Mouse (Mus musculus) intestine, embryonic 16.5 days (tissue): ENCODE measurements at regions not wholly inside any gene's neighbourhood (a gene's known extent, or its start where the extent isn't known, plus 50 kb on each side); places are given as distances from the start of the nearest gene placed in this dataset.

Source experiments
- ATAC-seq: fragments of 200-750 bp; cut with Nextera tagmentation; 2 replicates; pipeline ENCODE4 v1.8.0; 2017; ENCODE audit warnings: moderate TSS enrichment, moderate library complexity
- H3K27ac ChIP-seq: fragments of 300-500 bp; sonication (generic); 2 replicates; pipeline ENCODE4 v1.5.1; 2014; ENCODE audit warnings: mild to moderate bottlenecking, low read length
- H3K27me3 ChIP-seq: fragments of 300-500 bp; sonication (generic); replicated peaks from 2 replicates; pipeline ENCODE4 v1.6.1; 2014; ENCODE audit warnings: low read length, control low read depth, mixed read lengths; ENCODE audit not compliant: control insufficient read depth, insufficient read depth
- H3K36me3 ChIP-seq: fragments of 300-500 bp; sonication (generic); 2 replicates; pipeline ENCODE4 v1.6.1; 2014; ENCODE audit warnings: low read length, control low read depth; ENCODE audit not compliant: control insufficient read depth, insufficient read depth
- H3K4me1 ChIP-seq: fragments of 300-500 bp; sonication (generic); 2 replicates; pipeline ENCODE4 v1.6.1; 2014; ENCODE audit warnings: low read length, control low read depth, mixed read lengths; ENCODE audit not compliant: control insufficient read depth, insufficient read depth
- H3K4me2 ChIP-seq: fragments of 300-500 bp; sonication (generic); 2 replicates; pipeline ENCODE4 v1.6.1; 2014; ENCODE audit warnings: low read depth, low read length, control low read depth
- H3K4me3 ChIP-seq: fragments of 300-500 bp; sonication (generic); 2 replicates; pipeline ENCODE4 v1.5.1; 2014; ENCODE audit warnings: mild to moderate bottlenecking, low read length
- H3K9ac ChIP-seq: fragments of 300-500 bp; sonication (generic); 2 replicates; pipeline ENCODE4 v1.6.1; 2014; ENCODE audit warnings: low read depth, low read length
- H3K9me3 ChIP-seq: fragments of 300-500 bp; sonication (generic); 2 replicates; pipeline ENCODE4 v1.6.1; 2016; ENCODE audit warnings: low read length, control low read depth; ENCODE audit not compliant: control insufficient read depth
- WGBS: fragments of 180-500 bp; shearing (Covaris S2); extraction: QIAGEN DNeasy Blood & Tissue Kit; methylation state at CpG from one replicate; pipeline ENCODE4 v1.1.7; 2014; 5-methylcytosine and 5-hydroxymethylcytosine counted together

DNA sequence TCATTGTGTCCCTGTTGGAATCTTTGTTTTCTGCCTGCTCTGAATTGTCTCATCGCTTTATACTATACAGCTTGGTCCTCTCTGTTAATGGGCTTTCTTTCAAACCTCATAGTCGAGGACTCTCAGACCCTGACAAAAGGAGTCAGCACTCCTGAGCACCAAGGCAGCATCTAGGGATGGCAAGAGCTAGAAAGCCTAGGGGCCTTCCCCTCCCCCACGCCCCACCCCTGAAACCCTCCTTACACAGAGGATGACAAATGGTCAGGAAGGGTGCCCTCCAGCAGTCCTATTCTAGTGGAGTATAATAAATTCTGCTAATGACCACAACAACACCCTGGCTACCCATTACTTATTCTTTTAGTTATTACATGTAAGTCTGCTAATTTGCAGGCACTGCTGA is 74.4 kb downstream of the Tbx19 start:
- Histone ChIP-seq H3K27ac (no peak overlapping the region), H3K9me3 (no peaks in the 10 kb centered on the region), H3K4me3 (no peak overlapping the region), H3K4me2 (no peak overlapping the region), H3K27me3 (no peaks in the 10 kb centered on the region), H3K4me1 (no peaks in the 10 kb centered on the region), H3K36me3 (no peaks in the 10 kb centered on the region), H3K9ac (no peak overlapping the region)
- WGBS = 72% methylated on average over 3 of the region's 3 CpGs
- ATAC-seq = no peak

DNA sequence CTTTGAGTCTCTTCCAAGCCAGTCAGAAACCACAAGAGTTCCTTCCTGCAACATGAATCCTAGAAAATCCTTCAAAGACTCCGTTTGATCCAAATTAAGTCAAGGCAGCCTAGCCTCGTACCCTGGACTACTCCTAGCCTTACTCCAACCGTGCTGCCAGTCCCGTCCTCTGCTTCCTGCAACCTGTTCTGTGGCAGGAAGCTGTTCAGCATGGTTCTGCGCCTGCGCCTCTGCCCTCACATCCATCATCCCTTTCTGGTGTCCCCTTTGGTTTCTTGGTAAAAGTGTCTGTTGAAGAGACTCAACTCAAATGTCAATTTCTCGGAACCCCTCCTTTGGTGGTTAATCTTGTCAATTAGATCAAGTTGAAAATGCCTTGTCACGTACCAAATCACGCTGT is 75.8 kb downstream of the Tbx19 start:
- Histone ChIP-seq H3K9ac (no peak overlapping the region), H3K27ac (no peak overlapping the region), H3K4me1 (no peaks in the 10 kb centered on the region), H3K27me3 (no peaks in the 10 kb centered on the region), H3K36me3 (no peaks in the 10 kb centered on the region), H3K9me3 (no peaks in the 10 kb centered on the region), H3K4me3 (no peak overlapping the region), H3K4me2 (no peak overlapping the region)
- ATAC-seq = no peak
- WGBS = 89% methylated on average over 9 of the region's 9 CpGs

DNA sequence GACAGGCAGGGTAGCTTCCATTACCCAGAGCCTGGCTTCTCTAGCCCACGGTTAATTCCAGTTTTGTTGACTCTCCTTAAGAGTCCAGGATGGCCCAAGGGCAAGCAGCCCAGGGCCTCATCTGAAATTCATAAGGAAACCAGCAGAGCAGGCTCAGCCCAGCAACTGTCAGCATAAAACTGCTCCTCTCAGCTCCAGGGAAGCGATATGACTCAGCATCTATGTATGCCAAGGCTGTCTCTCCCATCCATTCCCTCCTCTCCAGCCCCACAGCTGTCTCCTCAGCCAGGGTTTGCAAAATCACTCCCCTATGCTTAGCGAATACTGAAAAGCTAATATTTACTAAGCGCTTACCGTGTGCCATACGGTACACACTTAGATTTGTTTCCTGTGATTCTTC is 76.4 kb downstream of the Tbx19 start:
- H3K9me3 ChIP-seq = no peaks in the 10 kb centered on the region
- no peaks in the 10 kb centered on the region for H3K27me3 ChIP-seq
- no peaks in the 10 kb centered on the region for H3K36me3 ChIP-seq
- peak; percentile 42; the same call in 1 of the 2 replicates for ATAC-seq
- no peak overlapping the region for H3K27ac ChIP-seq
- H3K9ac ChIP-seq = no peak overlapping the region
- no peak overlapping the region for H3K4me3 ChIP-seq
- no peak overlapping the region for H3K4me2 ChIP-seq
- 52% methylated on average over 6 of the region's 6 CpGs for WGBS
- H3K4me1 ChIP-seq = no peaks in the 10 kb centered on the region

DNA sequence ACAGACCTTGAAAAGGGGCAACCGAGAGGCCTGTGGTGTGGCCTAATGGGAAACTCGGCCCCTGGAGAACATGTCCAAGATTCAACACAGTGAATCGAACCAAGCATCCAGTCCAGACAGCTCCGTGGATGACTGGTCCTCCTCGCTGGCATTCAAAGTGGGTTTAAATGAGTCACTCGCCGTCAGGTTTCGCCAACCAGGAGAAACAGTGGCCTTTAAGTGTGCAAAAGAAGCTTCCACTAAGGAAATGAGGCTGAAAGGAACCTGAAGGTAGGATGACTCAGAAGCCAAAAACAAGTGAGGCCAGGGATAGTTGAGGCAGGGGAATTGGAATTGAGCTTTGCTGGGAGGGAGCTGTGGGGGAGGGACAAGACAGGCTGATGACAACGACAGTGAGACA is 80.2 kb downstream of the Tbx19 start:
- no peak overlapping the region for H3K4me2 ChIP-seq
- no peak overlapping the region for H3K9ac ChIP-seq
- WGBS = 87% methylated on average over 9 of the region's 9 CpGs
- H3K27me3 ChIP-seq = no peaks in the 10 kb centered on the region
- H3K4me1 ChIP-seq = no peaks in the 10 kb centered on the region
- no peaks in the 10 kb centered on the region for H3K9me3 ChIP-seq
- ATAC-seq = no peak
- no peak overlapping the region for H3K27ac ChIP-seq
- no peaks in the 10 kb centered on the region for H3K36me3 ChIP-seq
- no peak overlapping the region for H3K4me3 ChIP-seq

DNA sequence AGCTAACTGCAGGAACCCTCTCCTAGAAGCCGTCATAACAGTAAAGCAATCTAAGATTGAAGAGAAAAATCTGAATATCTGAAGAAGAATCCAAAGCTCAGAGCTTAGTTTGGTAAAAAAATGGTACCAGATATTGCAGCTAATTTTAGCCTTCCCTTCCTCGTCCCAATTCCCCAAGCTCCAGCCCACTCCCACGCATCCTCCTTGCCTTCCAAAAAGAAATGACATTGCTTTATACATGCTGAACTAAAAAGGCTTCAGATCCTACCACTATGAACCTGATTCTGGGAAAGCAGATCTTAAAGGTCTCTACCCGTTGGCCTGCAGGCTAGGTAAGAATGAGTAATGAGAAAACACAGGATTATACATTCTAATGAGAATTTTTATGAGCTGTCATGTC is 83.3 kb downstream of the Tbx19 start:
- Histone ChIP-seq H3K36me3 (no peaks in the 10 kb centered on the region), H3K27me3 (no peaks in the 10 kb centered on the region), H3K4me3 (no peak overlapping the region), H3K9me3 (no peaks in the 10 kb centered on the region), H3K27ac (no peak overlapping the region), H3K4me1 (no peaks in the 10 kb centered on the region), H3K9ac (no peak overlapping the region), H3K4me2 (no peak overlapping the region)
- ATAC-seq = no peak
- WGBS = 72% methylated on average over 4 of the region's 4 CpGs

DNA sequence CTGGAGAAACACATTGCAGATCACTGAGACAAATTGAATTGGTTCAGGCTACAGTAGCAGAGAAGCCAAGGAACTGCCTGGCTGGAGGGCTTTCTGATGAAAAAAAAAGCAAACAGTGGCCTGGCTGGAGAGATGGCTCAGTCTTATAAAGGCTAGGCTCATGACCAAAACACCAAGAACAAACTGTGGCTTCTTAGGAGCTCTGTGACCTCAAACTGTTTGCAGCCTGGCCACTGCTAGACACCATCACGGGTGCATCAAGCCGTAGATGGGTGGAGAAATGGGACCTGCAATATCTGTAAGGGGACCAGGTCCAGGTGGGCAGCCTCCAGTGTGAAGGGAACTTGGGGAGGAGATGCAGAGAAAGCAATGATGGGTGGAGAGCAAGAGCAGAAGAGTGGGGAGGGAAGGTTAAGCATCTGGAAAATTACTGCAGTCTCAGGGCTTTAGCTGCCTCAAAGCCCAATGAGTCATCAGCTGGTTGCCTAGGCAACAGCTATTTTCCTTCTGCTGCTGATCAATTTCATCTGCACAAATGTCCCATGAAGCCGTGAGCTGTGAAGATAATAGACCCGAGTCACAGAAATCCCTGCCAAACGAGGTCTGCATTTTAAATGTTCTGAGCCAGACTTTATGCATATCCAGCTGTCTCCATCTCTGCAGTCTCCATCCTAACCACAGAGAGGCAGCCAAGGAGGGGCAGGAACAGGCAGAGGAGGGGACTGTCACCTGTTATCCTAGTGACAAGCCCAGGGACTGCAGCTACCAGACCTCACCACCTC is 85.1 kb downstream of the Tbx19 start:
- no peaks in the 10 kb centered on the region for H3K9me3 ChIP-seq
- no peaks in the 10 kb centered on the region for H3K27me3 ChIP-seq
- no peak overlapping the region for H3K27ac ChIP-seq
- H3K4me2 ChIP-seq = no peak overlapping the region
- H3K36me3 ChIP-seq = no peaks in the 10 kb centered on the region
- peak; percentile 28; the same call in 1 of the 2 replicates for ATAC-seq
- WGBS = 54% methylated on average over 5 of the region's 5 CpGs
- no peak overlapping the region for H3K4me3 ChIP-seq
- H3K9ac ChIP-seq = no peak overlapping the region
- no peaks in the 10 kb centered on the region for H3K4me1 ChIP-seq

DNA sequence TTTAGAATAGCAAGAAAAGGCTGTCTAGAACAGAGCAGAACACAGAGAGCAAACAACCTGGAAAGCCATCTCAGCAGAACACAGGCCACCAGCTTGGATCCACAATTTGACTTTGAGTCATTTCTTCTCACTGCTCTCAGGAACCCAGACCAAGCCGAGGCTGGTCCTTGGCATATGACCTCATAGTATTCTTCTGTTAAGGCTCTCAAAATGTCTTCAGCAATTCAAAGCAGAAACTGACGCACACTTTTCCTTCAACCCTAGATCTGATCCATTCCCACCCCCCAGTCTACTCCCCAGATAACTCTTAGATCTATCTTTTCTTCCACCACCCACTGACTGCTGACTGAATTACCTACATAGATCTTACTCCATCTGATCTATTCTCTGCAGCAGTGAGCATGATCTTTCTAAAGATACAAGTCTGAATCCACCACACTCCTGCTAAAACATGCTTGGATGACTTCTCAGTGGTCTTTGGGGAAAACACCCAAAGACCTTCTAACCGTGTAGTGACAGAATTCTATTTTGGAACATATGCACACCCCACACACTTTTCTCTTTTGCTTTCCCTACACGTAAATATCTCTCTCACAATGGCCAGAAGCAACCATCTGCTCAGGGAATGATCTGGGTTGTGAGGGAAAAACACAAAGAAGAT is 88.6 kb downstream of the Tbx19 start:
- H3K4me1 ChIP-seq = no peaks in the 10 kb centered on the region
- H3K4me2 ChIP-seq = no peak overlapping the region
- no peak for ATAC-seq
- no peaks in the 10 kb centered on the region for H3K36me3 ChIP-seq
- no peak overlapping the region for H3K27ac ChIP-seq
- 87% methylated on average over 4 of the region's 4 CpGs for WGBS
- no peak overlapping the region for H3K4me3 ChIP-seq
- no peaks in the 10 kb centered on the region for H3K27me3 ChIP-seq
- no peaks in the 10 kb centered on the region for H3K9me3 ChIP-seq
- H3K9ac ChIP-seq = no peak overlapping the region

DNA sequence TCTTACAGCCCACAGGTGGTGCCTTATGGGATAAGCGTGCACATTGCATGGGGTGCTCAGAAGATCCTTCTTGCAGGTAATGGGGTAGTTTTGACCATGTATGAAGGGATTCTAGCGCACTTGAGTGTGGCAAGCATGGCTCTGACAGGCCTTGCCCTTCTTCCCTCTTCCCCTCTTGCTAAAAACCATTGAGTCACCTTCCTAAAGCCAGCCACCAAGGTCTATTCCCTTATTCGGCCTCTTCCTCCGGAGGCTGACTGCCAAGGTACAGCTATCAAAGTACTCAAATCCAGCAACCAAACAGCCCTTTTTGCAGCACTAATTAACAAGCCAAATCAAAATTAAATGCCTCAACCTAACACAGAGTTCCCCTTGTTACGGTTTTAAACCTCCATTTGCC is 95.6 kb downstream of the Tbx19 start:
- Histone ChIP-seq H3K4me3 (no peak overlapping the region), H3K9me3 (no peaks in the 10 kb centered on the region), H3K27ac (no peak overlapping the region), H3K4me2 (no peak overlapping the region), H3K4me1 (peaks cover 7% of the 10 kb centered on the region; the same call in 1 of the 2 replicates), H3K9ac (no peak overlapping the region), H3K36me3 (no peaks in the 10 kb centered on the region), H3K27me3 (no peaks in the 10 kb centered on the region)
- ATAC-seq = no peak
- WGBS = 91% methylated on average over 5 of the region's 5 CpGs

DNA sequence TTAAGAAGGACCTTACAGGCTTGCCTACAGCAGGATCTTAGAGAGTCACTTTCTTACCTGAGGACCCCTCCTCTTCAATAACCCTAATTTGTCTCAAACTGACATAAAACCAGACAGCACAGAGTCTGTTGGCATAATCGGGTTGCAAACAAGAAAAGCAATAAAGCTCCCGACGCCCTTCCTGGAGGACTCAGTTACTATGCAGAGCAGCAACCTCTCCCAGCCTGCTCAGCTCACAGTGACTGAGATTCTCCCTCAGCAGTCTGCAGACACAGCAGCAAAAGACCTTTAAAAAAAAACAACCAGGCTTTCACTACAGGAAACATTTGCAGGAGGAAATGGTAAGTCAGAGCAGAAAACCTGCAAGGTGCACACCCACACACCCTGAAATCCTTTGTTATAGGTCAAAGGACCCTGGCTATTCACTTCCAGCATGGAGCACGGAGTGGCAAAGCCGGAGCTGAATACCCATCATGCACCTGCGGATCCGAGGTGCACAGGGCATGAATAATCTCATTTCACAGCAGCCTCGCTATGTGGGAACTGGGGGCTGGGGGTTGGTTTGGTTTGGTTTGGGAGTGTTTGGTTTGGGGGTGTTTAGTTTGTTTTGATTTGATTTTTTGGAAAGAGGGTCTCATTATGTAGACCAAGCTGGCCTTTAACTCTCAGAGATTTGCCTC is 97.6 kb downstream of the Tbx19 start:
- WGBS = 51% methylated on average over 8 of the region's 8 CpGs
- no peaks in the 10 kb centered on the region for H3K36me3 ChIP-seq
- ATAC-seq = peak; percentile 62; the same call in 1 of the 2 replicates
- H3K4me2 ChIP-seq = no peak overlapping the region; the same call in 1 of the 2 replicates
- H3K4me3 ChIP-seq = no peak overlapping the region
- no peak overlapping the region for H3K9ac ChIP-seq
- H3K27me3 ChIP-seq = no peaks in the 10 kb centered on the region
- H3K4me1 ChIP-seq = peaks cover 7% of the 10 kb centered on the region; the same call in 1 of the 2 replicates
- no peak overlapping the region; the same call in 1 of the 2 replicates for H3K27ac ChIP-seq
- H3K9me3 ChIP-seq = no peaks in the 10 kb centered on the region
